22 mouse cellular contexts compared by ENCODE assay signal in the genomic region with DNA sequence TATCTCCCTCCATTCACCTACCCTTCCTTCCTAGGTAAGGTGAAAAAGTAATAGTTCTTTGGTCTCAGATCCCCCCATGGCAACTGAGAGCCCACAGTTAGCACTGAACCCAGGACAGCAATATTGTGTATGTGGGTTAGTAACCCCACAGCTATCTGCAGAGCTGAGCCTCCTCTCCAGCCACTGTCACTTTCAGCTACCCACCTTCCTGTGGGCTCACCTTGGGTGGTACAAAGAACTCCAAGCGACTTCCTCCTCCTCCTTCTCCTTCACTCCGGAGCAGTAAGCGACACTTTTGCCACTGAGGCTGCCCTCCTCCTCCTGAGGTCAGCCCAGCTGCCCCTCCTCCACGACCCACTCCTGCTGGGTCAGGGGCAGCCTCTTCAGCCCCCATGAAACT. TPM values are rescaled to one million over a fixed set of nuclear protein-coding genes. Genes with fewer than 3 reads are reported as not detected.
DNase-seq lines count a peak whose midpoint lies in the region; ATAC-seq and TF ChIP-seq lines count a peak whose summit lies in the region.
"Had no signal": no experiment of that assay in that cellular context is flagged by ENCODE, and none has a peak within 500 bp of the region (broad histone marks: within the 10 kb centered on the region; RNA-seq: fewer than 3 reads in every experiment).

No protein-coding gene starts in this region.

- H3K36me3 ChIP-seq in hindbrain, embryonic 13.5 days, result peaks cover 62% of the 10 kb centered on the region
- peaks cover 31% of the 10 kb centered on the region for H3K36me3 ChIP-seq in hindbrain, postnatal 0 days (ENCODE audit: insufficient read depth, low read length)
- peaks cover 51% of the 10 kb centered on the region for H3K36me3 ChIP-seq in liver, embryonic 15.5 days (replicated peaks)
- peaks cover 55% of the 10 kb centered on the region for H3K36me3 ChIP-seq in midbrain, postnatal 0 days (ENCODE audit: insufficient read depth, low read length)

- H3K27ac ChIP-seq in hindbrain, embryonic 13.5 days, result no peak overlapping the region
- no peak overlapping the region for H3K27ac ChIP-seq in hindbrain, postnatal 0 days
- peak overlapping the region; percentile 91 for H3K27ac ChIP-seq in liver, embryonic 15.5 days (replicated peaks)
- no peak overlapping the region for H3K27ac ChIP-seq in midbrain, postnatal 0 days (ENCODE audit: low read depth, low read length)
- H3K27ac ChIP-seq: heart, adult 2 months; heart, embryonic 15.5 days; hindbrain, embryonic 10.5 days had no signal

- H3K4me1 ChIP-seq in hindbrain, embryonic 13.5 days (replicated peaks), result peaks cover 33% of the 10 kb centered on the region
- H3K4me1 ChIP-seq in hindbrain, postnatal 0 days (ENCODE audit: insufficient read depth, low read length), result peaks cover 8% of the 10 kb centered on the region
- H3K4me1 ChIP-seq in liver, embryonic 15.5 days (replicated peaks), result peaks cover 58% of the 10 kb centered on the region
- peaks cover 5% of the 10 kb centered on the region; the same call in 1 of the 2 replicates for H3K4me1 ChIP-seq in midbrain, postnatal 0 days (ENCODE audit: insufficient read depth, low read length)

- no peaks in the 10 kb centered on the region for H3K9me3 ChIP-seq in hindbrain, embryonic 13.5 days
- no peaks in the 10 kb centered on the region for H3K9me3 ChIP-seq in hindbrain, postnatal 0 days (ENCODE audit: low read length)
- H3K9me3 ChIP-seq in liver, embryonic 15.5 days (replicated peaks), result no peaks in the 10 kb centered on the region
- H3K9me3 ChIP-seq in midbrain, postnatal 0 days (ENCODE audit: low read length), result no peaks in the 10 kb centered on the region
- H3K9me3 ChIP-seq: G1E; heart, embryonic 15.5 days; hindbrain, embryonic 10.5 days had no signal

- no peak overlapping the region for H3K4me3 ChIP-seq in hindbrain, embryonic 13.5 days
- H3K4me3 ChIP-seq in hindbrain, postnatal 0 days (ENCODE audit: low read length), result no peak overlapping the region
- peak overlapping the region; percentile 77; the same call in 1 of the 2 replicates for H3K4me3 ChIP-seq in liver, embryonic 15.5 days (replicated peaks)
- no peak overlapping the region for H3K4me3 ChIP-seq in midbrain, postnatal 0 days (ENCODE audit: low read depth, low read length)
- H3K4me3 ChIP-seq: heart, adult 2 months; heart, embryonic 15.5 days had no signal

- no peaks in the 10 kb centered on the region for H3K27me3 ChIP-seq in hindbrain, embryonic 13.5 days
- H3K27me3 ChIP-seq in hindbrain, postnatal 0 days (ENCODE audit: insufficient read depth, low read length), result no peaks in the 10 kb centered on the region
- no peaks in the 10 kb centered on the region for H3K27me3 ChIP-seq in liver, embryonic 15.5 days
- H3K27me3 ChIP-seq in midbrain, postnatal 0 days (ENCODE audit: insufficient read depth, low read length), result no peaks in the 10 kb centered on the region
- H3K27me3 ChIP-seq: heart, embryonic 15.5 days had no signal

- H3K9ac ChIP-seq in hindbrain, embryonic 13.5 days, result peak overlapping the region; percentile 25; the same call in 1 of the 2 replicates
- no peak overlapping the region for H3K9ac ChIP-seq in hindbrain, postnatal 0 days (replicated peaks; ENCODE audit: low read length)
- H3K9ac ChIP-seq in liver, embryonic 15.5 days, result no peak overlapping the region
- no peak overlapping the region for H3K9ac ChIP-seq in midbrain, postnatal 0 days (replicated peaks; ENCODE audit: low read length, poor library complexity, severe bottlenecking)
- H3K9ac ChIP-seq: heart, embryonic 15.5 days had no signal

- ATAC-seq in hindbrain, embryonic 13.5 days (ENCODE audit: low FRiP score), result no peak
- no peak for ATAC-seq in hindbrain, postnatal 0 days
- ATAC-seq in liver, embryonic 15.5 days (ENCODE audit: insufficient read depth), result no peak
- no peak for ATAC-seq in midbrain, postnatal 0 days (ENCODE audit: low FRiP score)
- no peak for ATAC-seq in granulocyte monocyte progenitor cell, adult 5-6 weeks (replicated peaks; ENCODE audit: poor library complexity, severe bottlenecking)
- ATAC-seq: forebrain, embryonic 14.5 days had no signal

- no peak for TF ChIP-seq CTCF in hindbrain, postnatal 0 days (IDR thresholded peaks at IDR 0.05; ENCODE audit: low read depth)
- TF ChIP-seq CTCF in midbrain, postnatal 0 days (IDR thresholded peaks at IDR 0.05), result no peak

- no peak for DNase-seq in hindbrain, postnatal 0 days (ENCODE audit: low spot score)
- DNase-seq in thymus, postnatal 14 days, result peak; percentile 42
- no peak for DNase-seq in thymus, adult 18-20 months
- no peak for DNase-seq in midbrain, postnatal 0 days (ENCODE audit: low spot score)
- DNase-seq: adrenal gland, postnatal 14 days; cerebellum, adult 11-12 months; gastrocnemius, postnatal 10 days; heart, adult 2 months; kidney, adult 9 months; kidney, postnatal 36 days; layer of hippocampus, adult 9-11 months; lung, adult 18-20 months; lung, postnatal 14 days; retina, postnatal 1 day; right cerebral cortex, postnatal 4 days had no signal

- no peak overlapping the region for H3K4me2 ChIP-seq in hindbrain, embryonic 13.5 days
- H3K4me2 ChIP-seq in hindbrain, postnatal 0 days (ENCODE audit: low read depth, low read length), result no peak overlapping the region
- peak overlapping the region; percentile 91 for H3K4me2 ChIP-seq in liver, embryonic 15.5 days
- H3K4me2 ChIP-seq in midbrain, postnatal 0 days (ENCODE audit: low read depth, low read length, poor library complexity, severe bottlenecking), result no peak overlapping the region
- H3K4me2 ChIP-seq: heart, embryonic 15.5 days had no signal

- 84% methylated on average over 4 of the region's 4 CpGs for WGBS in hindbrain, embryonic 13.5 days
- 89% methylated on average over 4 of the region's 4 CpGs for WGBS in hindbrain, postnatal 0 days
- 30% methylated on average over 4 of the region's 4 CpGs for WGBS in liver, embryonic 15.5 days (ENCODE audit: insufficient replicate concordance)
- 91% methylated on average over 4 of the region's 4 CpGs for WGBS in midbrain, postnatal 0 days

RNA-seq across cellular contexts. Expression of a gene that starts 3.4 kb away (rescaled TPM):
- polyA plus RNA-seq in hindbrain, embryonic 13.5 days (2015; fragmentation: Nextera tagmentation; extraction: Ambion mirVana), result 63.7 and 64.5 TPM in 2 replicates
- 34.1 and 41.1 TPM in 2 replicates for total RNA-seq in hindbrain, postnatal 0 days (2014; rRNA removed)
- 50.4 and 54.5 TPM in 2 replicates for polyA plus RNA-seq in hindbrain, postnatal 0 days (2015; fragmentation: Nextera tagmentation; extraction: Ambion mirVana)
- 13.6 and 15.1 TPM in 2 replicates for polyA plus RNA-seq in liver, embryonic 15.5 days (2015; fragmentation: Nextera tagmentation; extraction: Ambion mirVana)
- total RNA-seq in midbrain, postnatal 0 days (2014; rRNA removed), result 41.3 and 46.8 TPM in 2 replicates
- polyA plus RNA-seq in midbrain, postnatal 0 days (2015; fragmentation: Nextera tagmentation; extraction: Ambion mirVana), result 63.9 and 64.9 TPM in 2 replicates
- total RNA-seq in granulocyte monocyte progenitor cell, adult 5-6 weeks (2014; fragmentation: Nextera tagmentation), result 35.9 and 58.3 TPM in 2 replicates
- 15.6 and 17.3 TPM in 2 replicates for total RNA-seq in granulocyte monocyte progenitor cell, adult 5-6 weeks (2017)

RNA-seq across cellular contexts. Expression of a gene that starts 8.9 kb away (rescaled TPM):
- 1.5 and 4.1 TPM in 2 replicates for polyA plus RNA-seq in hindbrain, embryonic 13.5 days (2015; fragmentation: Nextera tagmentation; extraction: Ambion mirVana)
- total RNA-seq in hindbrain, postnatal 0 days (2014; rRNA removed), result 0.99 and 5.4 TPM in 2 replicates
- 0.40 and 0.68 TPM in 2 replicates for polyA plus RNA-seq in hindbrain, postnatal 0 days (2015; fragmentation: Nextera tagmentation; extraction: Ambion mirVana)
- polyA plus RNA-seq in liver, embryonic 15.5 days (2015; fragmentation: Nextera tagmentation; extraction: Ambion mirVana), result 9.8 and 16.5 TPM in 2 replicates
- 0.14 and 0.33 TPM in 2 replicates for total RNA-seq in midbrain, postnatal 0 days (2014; rRNA removed)
- 0.35 and 0.56 TPM in 2 replicates for polyA plus RNA-seq in midbrain, postnatal 0 days (2015; fragmentation: Nextera tagmentation; extraction: Ambion mirVana)
- total RNA-seq in granulocyte monocyte progenitor cell, adult 5-6 weeks (2014; fragmentation: Nextera tagmentation), result 0.62 TPM in 1 of 2 replicates, not detected in the other
- not detected in 2 replicates for total RNA-seq in granulocyte monocyte progenitor cell, adult 5-6 weeks (2017)
- total RNA-seq: G1E had no signal

RNA-seq across cellular contexts. Expression of a gene that starts 15.3 kb away (rescaled TPM):
- polyA plus RNA-seq in hindbrain, embryonic 13.5 days (2015; fragmentation: Nextera tagmentation; extraction: Ambion mirVana), result 118 and 120 TPM in 2 replicates
- total RNA-seq in hindbrain, postnatal 0 days (2014; rRNA removed), result 62.5 and 66.1 TPM in 2 replicates
- polyA plus RNA-seq in hindbrain, postnatal 0 days (2015; fragmentation: Nextera tagmentation; extraction: Ambion mirVana), result 106 TPM in 2 replicates
- 81.2 and 96.3 TPM in 2 replicates for polyA plus RNA-seq in liver, embryonic 15.5 days (2015; fragmentation: Nextera tagmentation; extraction: Ambion mirVana)
- total RNA-seq in midbrain, postnatal 0 days (2014; rRNA removed), result 68.6 and 86.2 TPM in 2 replicates
- 101 and 106 TPM in 2 replicates for polyA plus RNA-seq in midbrain, postnatal 0 days (2015; fragmentation: Nextera tagmentation; extraction: Ambion mirVana)
- 85.3 and 101 TPM in 2 replicates for total RNA-seq in granulocyte monocyte progenitor cell, adult 5-6 weeks (2014; fragmentation: Nextera tagmentation)
- total RNA-seq in granulocyte monocyte progenitor cell, adult 5-6 weeks (2017), result 75.5 and 86.7 TPM in 2 replicates

RNA-seq across cellular contexts. Expression of a gene that starts 31.4 kb away (rescaled TPM):
- polyA plus RNA-seq in hindbrain, embryonic 13.5 days (2015; fragmentation: Nextera tagmentation; extraction: Ambion mirVana), result 61.6 and 65.4 TPM in 2 replicates
- total RNA-seq in hindbrain, postnatal 0 days (2014; rRNA removed), result 71.1 and 72.3 TPM in 2 replicates
- 45.9 and 54.0 TPM in 2 replicates for polyA plus RNA-seq in hindbrain, postnatal 0 days (2015; fragmentation: Nextera tagmentation; extraction: Ambion mirVana)
- 26.2 and 26.8 TPM in 2 replicates for polyA plus RNA-seq in liver, embryonic 15.5 days (2015; fragmentation: Nextera tagmentation; extraction: Ambion mirVana)
- 80.5 and 84.0 TPM in 2 replicates for total RNA-seq in midbrain, postnatal 0 days (2014; rRNA removed)
- polyA plus RNA-seq in midbrain, postnatal 0 days (2015; fragmentation: Nextera tagmentation; extraction: Ambion mirVana), result 52.1 and 65.4 TPM in 2 replicates
- 102 and 130 TPM in 2 replicates for total RNA-seq in granulocyte monocyte progenitor cell, adult 5-6 weeks (2014; fragmentation: Nextera tagmentation)
- 27.4 and 28.9 TPM in 2 replicates for total RNA-seq in granulocyte monocyte progenitor cell, adult 5-6 weeks (2017)

RNA-seq across cellular contexts. Expression of a gene that starts 43.3 kb away (rescaled TPM):
- polyA plus RNA-seq in hindbrain, embryonic 13.5 days (2015; fragmentation: Nextera tagmentation; extraction: Ambion mirVana), result 24.3 and 26.8 TPM in 2 replicates
- total RNA-seq in hindbrain, postnatal 0 days (2014; rRNA removed), result 22.2 and 22.5 TPM in 2 replicates
- polyA plus RNA-seq in hindbrain, postnatal 0 days (2015; fragmentation: Nextera tagmentation; extraction: Ambion mirVana), result 19.2 TPM in 2 replicates
- polyA plus RNA-seq in liver, embryonic 15.5 days (2015; fragmentation: Nextera tagmentation; extraction: Ambion mirVana), result 6.3 TPM in 2 replicates
- 20.3 and 21.0 TPM in 2 replicates for total RNA-seq in midbrain, postnatal 0 days (2014; rRNA removed)
- 18.5 and 18.7 TPM in 2 replicates for polyA plus RNA-seq in midbrain, postnatal 0 days (2015; fragmentation: Nextera tagmentation; extraction: Ambion mirVana)
- 11.3 and 16.2 TPM in 2 replicates for total RNA-seq in granulocyte monocyte progenitor cell, adult 5-6 weeks (2014; fragmentation: Nextera tagmentation)
- total RNA-seq in granulocyte monocyte progenitor cell, adult 5-6 weeks (2017), result 12.3 and 16.9 TPM in 2 replicates
